Mouse (Mus musculus) intestine, embryonic 15.5 days (tissue): ENCODE measurements around the gene Slpi. TPM values are rescaled to one million over a fixed set of nuclear protein-coding genes. Genes with fewer than 3 reads are reported as not detected.
"Not testable (repeated sequence)": the region's sequence is repeated elsewhere in the genome, so short reads cannot be mapped to it uniquely, and the experiment has no call there.

Experiments used
- ATAC-seq: fragments of 200-750 bp; cut with Nextera tagmentation; 2 replicates; pipeline ENCODE4 v1.8.0; 2017; ENCODE audit warnings: moderate TSS enrichment, moderate library complexity
- H3K27ac ChIP-seq: fragments of 300-500 bp; sonication (generic); 2 replicates; pipeline ENCODE4 v1.5.1; 2015; ENCODE audit warnings: mild to moderate bottlenecking, inconsistent platforms
- H3K27me3 ChIP-seq: fragments of 300-500 bp; sonication (generic); replicated peaks from 2 replicates; pipeline ENCODE4 v1.6.1; 2015; ENCODE audit warnings: inconsistent platforms
- H3K36me3 ChIP-seq: fragments of 300-500 bp; sonication (generic); 2 replicates; pipeline ENCODE4 v1.6.1; 2015; ENCODE audit warnings: inconsistent platforms
- H3K4me1 ChIP-seq: fragments of 300-500 bp; sonication (generic); replicated peaks from 2 replicates; pipeline ENCODE4 v1.6.1; 2015; ENCODE audit warnings: inconsistent platforms
- H3K4me2 ChIP-seq: fragments of 300-500 bp; sonication (generic); replicated peaks from 2 replicates; pipeline ENCODE4 v1.6.1; 2015; ENCODE audit warnings: mild to moderate bottlenecking, inconsistent platforms
- H3K4me3 ChIP-seq: fragments of 300-500 bp; sonication (generic); replicated peaks from 2 replicates; pipeline ENCODE4 v1.5.1; 2015; ENCODE audit warnings: inconsistent platforms
- H3K9ac ChIP-seq: fragments of 300-500 bp; sonication (generic); 2 replicates; pipeline ENCODE4 v1.6.1; 2015; ENCODE audit warnings: inconsistent platforms
- H3K9me3 ChIP-seq: fragments of 300-500 bp; sonication (generic); 2 replicates; pipeline ENCODE4 v1.6.1; 2016; ENCODE audit warnings: inconsistent platforms
- WGBS: fragments of 180-500 bp; shearing (Covaris S2); methylation state at CpG from one replicate; pipeline ENCODE4 v1.1.7; 2015; 5-methylcytosine and 5-hydroxymethylcytosine counted together
- polyA plus RNA-seq: library from polyadenylated mRNA; unstranded; fragments of >200 nt; fragmentation: Nextera tagmentation; extraction: Ambion mirVana; gene quantifications from 2 replicates; pipeline ENCODE4 v1.2.1, GENCODE M21; 2015

Gene Slpi
- polyA plus RNA-seq, 1 experiment from 2014 or later = 2.1 TPM

DNA sequence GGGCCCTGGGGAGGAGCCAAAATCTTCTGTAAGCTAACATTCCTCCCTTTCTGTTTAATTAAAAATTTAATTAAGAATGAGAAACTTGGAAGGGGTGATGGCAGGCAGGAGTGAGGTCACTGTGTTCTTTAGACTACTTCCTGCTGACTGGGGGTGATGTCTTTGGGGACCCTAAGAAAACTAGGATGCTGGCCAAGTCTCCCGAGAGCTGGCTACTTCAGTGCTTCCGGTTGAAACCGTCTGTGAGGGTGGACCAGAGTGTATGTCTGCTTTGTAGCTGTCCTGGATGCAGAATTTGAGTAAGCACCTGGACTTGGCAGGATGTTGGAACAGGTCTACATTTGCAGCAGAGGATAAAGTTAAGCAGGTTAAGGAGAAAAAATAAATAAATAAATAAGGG lies 21.9 kb downstream of the Slpi start:
- no peaks in the 10 kb centered on the region for H3K4me1 ChIP-seq
- no peak overlapping the region for H3K4me2 ChIP-seq
- H3K9me3 ChIP-seq = no peaks in the 10 kb centered on the region
- WGBS = 67% methylated on average over 3 of the region's 3 CpGs
- no peak for ATAC-seq
- H3K36me3 ChIP-seq = no peaks in the 10 kb centered on the region
- H3K4me3 ChIP-seq = no peak overlapping the region
- H3K9ac ChIP-seq = no peak overlapping the region
- H3K27me3 ChIP-seq = no peaks in the 10 kb centered on the region
- no peak overlapping the region for H3K27ac ChIP-seq

DNA sequence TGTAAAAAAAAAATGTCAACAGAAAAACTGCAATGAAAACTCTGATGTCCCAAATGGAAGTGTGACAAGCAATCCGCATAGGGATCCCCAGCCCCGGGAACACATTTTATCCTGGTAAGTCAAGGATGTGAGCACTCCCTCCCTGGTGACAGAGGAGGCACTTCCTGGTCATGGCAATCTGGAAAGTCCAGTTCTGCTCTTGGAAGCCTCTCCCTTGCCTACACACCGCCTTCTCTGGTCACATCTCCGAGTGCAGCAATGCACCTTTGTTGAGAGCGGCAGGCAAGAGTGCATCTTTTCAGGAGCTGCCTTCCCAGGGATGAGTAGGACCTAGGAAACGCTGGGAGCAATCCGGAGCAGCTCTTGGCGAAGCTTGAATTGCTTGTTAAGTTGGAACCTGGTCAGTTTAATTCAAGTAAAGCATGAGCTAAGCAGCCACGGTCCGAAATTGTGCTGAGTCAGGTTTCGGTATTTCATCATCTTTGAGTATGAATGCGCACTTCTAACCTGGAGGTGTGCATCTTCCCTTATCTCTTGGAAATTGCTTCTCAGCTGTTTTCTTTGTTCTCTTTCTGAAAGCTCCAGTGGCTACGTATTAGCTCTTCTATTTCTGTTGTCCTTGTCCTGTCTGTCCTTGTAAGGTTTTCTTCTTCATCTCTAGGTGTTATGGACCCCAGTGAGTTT lies 27.8 kb downstream of the Slpi start:
- no peaks in the 10 kb centered on the region for H3K36me3 ChIP-seq
- no peaks in the 10 kb centered on the region for H3K9me3 ChIP-seq
- H3K4me1 ChIP-seq = no peaks in the 10 kb centered on the region
- no peak overlapping the region for H3K9ac ChIP-seq
- no peak overlapping the region for H3K4me2 ChIP-seq
- no peak overlapping the region for H3K4me3 ChIP-seq
- 34% methylated on average over 13 of the region's 13 CpGs for WGBS
- no peak overlapping the region for H3K27ac ChIP-seq
- ATAC-seq = no peak
- no peaks in the 10 kb centered on the region for H3K27me3 ChIP-seq

DNA sequence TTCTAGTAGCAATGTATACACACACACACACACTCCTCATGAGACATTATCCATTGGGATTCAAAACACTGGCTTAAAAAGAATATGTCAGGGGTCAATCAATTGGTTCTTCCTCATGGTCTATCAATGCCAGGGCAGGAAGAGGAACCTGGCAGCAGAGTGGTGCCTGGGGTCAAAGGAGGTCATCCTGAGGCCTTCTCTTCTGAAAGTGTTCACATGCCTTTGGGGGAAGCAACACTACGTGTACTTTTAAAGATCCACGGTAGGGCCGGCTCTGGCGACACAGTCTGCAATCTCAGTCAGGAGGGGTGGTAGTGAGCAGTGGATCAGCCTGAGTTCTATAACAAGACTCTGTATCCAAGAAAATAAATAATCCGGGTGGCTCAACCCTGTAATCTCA lies 29.2 kb downstream of the Slpi start:
- H3K9ac ChIP-seq = no peak overlapping the region
- WGBS = 73% methylated on average over 5 of the region's 5 CpGs

DNA sequence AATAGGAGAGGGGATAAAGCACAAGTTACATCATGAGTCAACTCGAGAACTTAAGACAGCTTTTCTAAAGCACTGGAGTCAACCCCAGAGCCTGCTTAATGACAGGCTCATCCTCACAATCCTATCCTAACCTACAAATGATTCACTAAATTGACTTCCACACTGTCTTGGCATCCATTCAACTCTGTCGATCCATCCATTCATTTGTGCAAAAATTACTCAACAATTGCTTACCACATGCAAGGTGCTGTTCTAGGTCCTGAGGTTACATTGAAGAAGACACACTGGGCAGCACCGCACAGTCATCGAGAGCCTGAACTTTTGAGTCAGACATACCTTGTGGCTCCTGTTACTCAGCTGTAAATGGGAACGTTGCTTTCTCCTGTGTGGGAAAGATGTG lies 29.9 kb downstream of the Slpi start:
- no peak overlapping the region for H3K9ac ChIP-seq
- H3K9me3 ChIP-seq = no peaks in the 10 kb centered on the region
- 83% methylated on average over 5 of the region's 5 CpGs for WGBS
- no peak overlapping the region for H3K27ac ChIP-seq
- no peak overlapping the region for H3K4me2 ChIP-seq
- ATAC-seq = no peak
- no peaks in the 10 kb centered on the region for H3K4me1 ChIP-seq
- no peaks in the 10 kb centered on the region for H3K36me3 ChIP-seq
- no peaks in the 10 kb centered on the region; the same call in 1 of the 2 replicates for H3K27me3 ChIP-seq
- no peak overlapping the region for H3K4me3 ChIP-seq

More for the DNA sequence above, 29.2 kb downstream of the Slpi start:
- Histone ChIP-seq H3K36me3 (no peaks in the 10 kb centered on the region), H3K9me3 (no peaks in the 10 kb centered on the region), H3K4me1 (no peaks in the 10 kb centered on the region), H3K27me3 (no peaks in the 10 kb centered on the region; the same call in 1 of the 2 replicates), H3K27ac (no peak overlapping the region), H3K4me3 (no peak overlapping the region), H3K4me2 (no peak overlapping the region)
- no peak for ATAC-seq

DNA sequence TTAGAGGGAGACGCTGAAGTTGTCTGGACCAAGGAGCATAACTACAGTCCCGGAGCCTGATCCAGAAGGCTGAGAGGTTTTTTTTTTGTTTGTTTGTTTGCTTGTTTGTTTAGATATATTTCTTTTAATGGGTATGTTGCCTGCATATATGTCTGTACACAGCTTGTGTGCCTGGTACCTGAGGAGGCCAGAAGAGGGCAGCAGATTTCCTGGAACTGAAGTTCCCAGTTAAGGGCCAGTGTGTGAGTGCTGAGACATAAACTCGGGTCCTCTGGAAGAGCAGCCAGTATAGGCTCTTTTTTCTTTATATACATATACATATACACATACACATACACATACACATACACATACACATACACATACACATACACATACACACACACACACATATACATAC lies 30.5 kb downstream of the Slpi start:
- H3K9ac ChIP-seq = no peak overlapping the region
- no peak overlapping the region for H3K4me2 ChIP-seq
- WGBS = 76% methylated on average over 3 of the region's 3 CpGs
- H3K9me3 ChIP-seq = no peaks in the 10 kb centered on the region
- no peaks in the 10 kb centered on the region for H3K4me1 ChIP-seq
- no peak for ATAC-seq
- H3K27ac ChIP-seq = no peak overlapping the region
- no peaks in the 10 kb centered on the region; the same call in 1 of the 2 replicates for H3K27me3 ChIP-seq
- H3K4me3 ChIP-seq = no peak overlapping the region
- no peaks in the 10 kb centered on the region for H3K36me3 ChIP-seq

DNA sequence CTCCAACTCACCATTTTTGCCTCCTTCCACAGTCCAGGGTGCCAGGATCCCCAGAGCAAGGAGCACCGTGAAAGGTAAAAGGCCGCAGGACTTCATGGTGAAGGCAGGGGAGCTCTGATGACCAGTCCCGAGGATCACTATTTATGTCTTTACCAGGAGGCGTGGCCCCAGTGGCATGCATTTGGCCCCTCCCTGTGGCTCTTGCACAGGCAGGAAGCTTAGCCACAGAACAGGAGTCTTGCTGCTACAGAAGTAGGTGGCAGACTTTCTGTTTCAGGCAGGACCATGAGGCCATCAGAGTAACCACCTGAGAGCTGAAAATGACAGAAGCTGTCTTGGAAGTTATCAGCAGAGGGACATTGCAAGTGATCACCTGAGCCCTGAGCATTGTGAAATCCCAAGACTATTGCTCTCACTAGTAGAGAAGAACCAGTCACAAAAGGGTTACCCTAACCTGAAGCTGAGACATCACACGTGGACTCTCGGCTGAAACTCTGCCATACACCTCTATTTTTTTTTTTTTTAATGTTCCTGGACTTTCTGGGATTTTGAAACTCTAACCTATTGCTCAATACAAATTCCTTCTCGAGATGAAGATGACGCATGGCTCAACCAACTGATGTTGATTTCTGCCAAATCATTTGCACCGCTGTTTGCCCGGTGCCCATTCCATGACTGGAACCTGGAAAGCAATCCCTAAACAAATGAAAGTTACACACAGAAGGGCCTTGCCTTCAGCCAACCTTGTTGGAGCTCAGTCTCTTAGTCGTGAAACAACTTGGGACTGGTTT lies 32.5 kb downstream of the Slpi start:
- no peaks in the 10 kb centered on the region; the same call in 1 of the 2 replicates for H3K27me3 ChIP-seq
- 68% methylated on average over 11 of the region's 11 CpGs for WGBS
- no peak overlapping the region for H3K4me2 ChIP-seq
- no peak for ATAC-seq
- no peaks in the 10 kb centered on the region for H3K9me3 ChIP-seq
- H3K36me3 ChIP-seq = no peaks in the 10 kb centered on the region
- no peak overlapping the region for H3K9ac ChIP-seq
- H3K27ac ChIP-seq = no peak overlapping the region
- H3K4me1 ChIP-seq = no peaks in the 10 kb centered on the region
- H3K4me3 ChIP-seq = no peak overlapping the region

DNA sequence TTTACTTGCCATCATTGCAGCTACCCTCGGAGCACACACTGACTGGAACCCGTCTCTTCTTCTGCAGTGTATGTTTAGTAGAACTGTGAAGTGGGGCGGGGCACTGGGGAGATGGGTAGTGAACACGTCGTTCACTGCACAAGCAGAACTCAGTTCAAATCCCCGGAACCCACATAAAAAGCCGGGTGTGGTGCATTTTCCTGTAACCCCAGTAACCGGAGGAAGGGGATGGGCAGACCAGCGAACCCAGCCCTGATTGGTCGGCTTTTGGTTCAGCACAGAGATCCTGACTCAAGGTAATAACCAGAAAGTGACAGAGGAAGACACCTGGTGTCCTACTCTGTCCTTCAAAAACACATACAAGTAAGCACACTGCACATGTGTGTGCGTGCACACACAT lies 35.5 kb downstream of the Slpi start:
- Histone ChIP-seq H3K4me3 (no peak overlapping the region), H3K9ac (no peak overlapping the region), H3K27me3 (no peaks in the 10 kb centered on the region; the same call in 1 of the 2 replicates), H3K9me3 (no peaks in the 10 kb centered on the region), H3K4me1 (no peaks in the 10 kb centered on the region), H3K36me3 (no peaks in the 10 kb centered on the region), H3K27ac (no peak overlapping the region), H3K4me2 (no peak overlapping the region)
- no peak for ATAC-seq
- 87% methylated on average over 11 of the region's 11 CpGs for WGBS

DNA sequence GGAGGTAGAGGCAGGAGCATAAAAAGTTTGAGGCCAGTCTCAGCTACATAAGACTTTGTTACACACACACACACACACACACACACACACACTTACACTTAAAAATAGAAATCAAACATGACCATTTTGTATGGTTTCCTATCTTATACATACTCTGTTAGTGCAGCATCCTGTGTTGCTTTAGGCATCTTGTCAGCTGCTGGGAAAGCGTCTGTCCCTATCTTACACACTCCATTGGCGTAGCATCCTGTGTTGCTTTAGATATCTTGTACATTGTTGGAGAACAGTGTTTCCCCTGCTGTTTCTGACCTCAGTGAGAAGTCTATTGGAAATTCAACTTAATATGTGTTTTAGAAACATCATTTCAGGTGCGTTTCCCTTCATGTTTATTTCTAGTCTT lies 36.2 kb downstream of the Slpi start:
- H3K4me1 ChIP-seq = no peaks in the 10 kb centered on the region
- H3K4me3 ChIP-seq = no peak overlapping the region
- ATAC-seq = no peak
- no peak overlapping the region for H3K9ac ChIP-seq
- H3K27ac ChIP-seq = no peak overlapping the region
- no peaks in the 10 kb centered on the region for H3K36me3 ChIP-seq
- no peaks in the 10 kb centered on the region; the same call in 1 of the 2 replicates for H3K27me3 ChIP-seq
- 85% methylated on average over 3 of the region's 3 CpGs for WGBS
- no peak overlapping the region for H3K4me2 ChIP-seq
- no peaks in the 10 kb centered on the region for H3K9me3 ChIP-seq

DNA sequence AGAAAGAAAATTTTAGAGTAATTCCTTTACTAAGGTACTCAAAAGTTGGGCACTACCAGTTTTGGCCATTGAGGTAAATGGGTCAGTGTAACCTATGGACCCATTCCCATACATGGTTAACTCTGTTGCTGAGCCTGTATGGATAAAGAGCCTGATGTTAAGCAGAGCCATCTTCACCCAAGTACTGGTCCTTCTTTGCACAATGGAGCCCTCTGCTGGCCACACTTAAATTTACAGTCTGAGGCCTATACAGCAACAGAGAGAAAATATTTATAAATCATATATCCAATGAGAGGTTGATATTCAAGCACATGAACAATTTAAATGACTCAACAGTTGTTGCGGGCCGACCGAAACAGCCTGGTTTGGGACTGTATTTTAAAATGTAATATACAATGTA lies 39.9 kb downstream of the Slpi start:
- no peak overlapping the region for H3K4me3 ChIP-seq
- no peak overlapping the region for H3K4me2 ChIP-seq
- H3K27ac ChIP-seq = no peak overlapping the region
- no peaks in the 10 kb centered on the region for H3K9me3 ChIP-seq
- H3K4me1 ChIP-seq = no peaks in the 10 kb centered on the region
- no peak overlapping the region for H3K9ac ChIP-seq
- no peaks in the 10 kb centered on the region for H3K27me3 ChIP-seq
- WGBS = 96% methylated on average over 3 of the region's 3 CpGs
- H3K36me3 ChIP-seq = no peaks in the 10 kb centered on the region
- ATAC-seq = no peak

DNA sequence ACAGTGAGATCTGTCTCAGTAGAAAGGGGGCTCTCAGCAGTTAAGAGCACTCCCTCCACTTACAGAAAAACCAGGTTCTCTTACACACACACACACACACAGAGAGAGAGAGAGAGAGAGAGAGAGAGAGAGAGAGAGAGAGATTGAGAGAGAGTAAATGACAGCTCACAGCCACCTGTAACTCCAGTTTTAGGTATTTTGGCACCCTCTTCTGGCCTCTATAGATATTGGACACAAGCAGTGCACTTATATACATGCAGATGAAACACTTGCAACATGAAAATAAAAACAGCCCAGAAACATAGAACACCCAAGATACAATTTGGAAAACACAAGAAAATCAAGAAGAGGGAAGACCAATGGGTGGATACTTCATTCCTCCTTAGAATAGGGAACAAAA lies 41.2 kb downstream of the Slpi start:
- ATAC-seq, H3K9me3 ChIP-seq, H3K27ac ChIP-seq, H3K4me3 ChIP-seq, H3K9ac ChIP-seq, H3K27me3 ChIP-seq, H3K4me2 ChIP-seq, H3K36me3 ChIP-seq, H3K4me1 ChIP-seq: not testable (repeated sequence)

DNA sequence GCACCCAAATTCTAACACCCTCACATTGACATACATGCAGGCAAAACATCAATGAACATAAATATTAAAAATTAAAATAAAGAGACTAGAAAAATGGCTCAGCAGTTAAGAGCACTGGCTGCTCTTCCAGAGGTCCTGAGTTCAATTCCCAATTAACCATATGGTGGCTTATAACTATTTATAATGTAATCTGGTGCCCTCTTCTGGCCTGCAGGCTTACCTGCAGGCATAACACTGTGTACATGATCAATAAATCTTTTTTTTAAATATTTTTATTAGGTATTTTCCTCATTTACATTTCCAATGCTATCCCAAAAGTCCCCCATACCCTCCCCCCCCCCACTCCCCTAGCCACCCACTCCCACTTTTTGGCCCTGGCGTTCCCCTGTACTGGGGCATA lies 45.2 kb downstream of the Slpi start:
- not testable (repeated sequence) for H3K4me2 ChIP-seq, H3K27ac ChIP-seq, H3K4me1 ChIP-seq, H3K9me3 ChIP-seq, H3K36me3 ChIP-seq, H3K9ac ChIP-seq, ATAC-seq, H3K4me3 ChIP-seq, H3K27me3 ChIP-seq
- 69% methylated on average over 1 of the region's 1 CpGs for WGBS

DNA sequence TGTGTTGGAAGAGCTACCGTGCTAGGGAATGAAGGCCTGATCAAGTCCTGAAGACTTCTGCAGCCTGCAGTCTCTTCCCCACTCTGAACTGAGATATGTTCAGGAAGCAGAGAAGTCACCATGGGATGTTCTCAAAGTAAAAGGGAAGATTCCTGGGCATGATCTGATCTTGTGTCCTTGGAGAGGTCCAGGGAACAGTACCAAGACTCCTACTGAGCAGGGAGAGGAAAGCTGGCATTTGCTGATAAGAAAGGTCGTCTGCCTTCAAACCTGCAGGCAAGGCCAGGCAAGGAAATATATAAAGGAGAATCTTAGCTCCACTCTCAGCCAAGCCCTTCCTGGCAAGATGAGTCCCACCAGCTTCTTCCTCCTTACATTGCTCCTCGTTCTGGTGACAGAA lies 56.5 kb downstream of the Slpi start, which contains the start of gene Svs5:
Gene Svs5 (plus strand): TSS at position 301 of the 400 bp plus-strand sequence.
- H3K36me3 ChIP-seq, ATAC-seq, H3K4me3 ChIP-seq, H3K9ac ChIP-seq, H3K4me1 ChIP-seq, H3K9me3 ChIP-seq, H3K27ac ChIP-seq, H3K4me2 ChIP-seq, H3K27me3 ChIP-seq: not testable (repeated sequence)
- 61% methylated on average over 3 of the region's 3 CpGs for WGBS

DNA sequence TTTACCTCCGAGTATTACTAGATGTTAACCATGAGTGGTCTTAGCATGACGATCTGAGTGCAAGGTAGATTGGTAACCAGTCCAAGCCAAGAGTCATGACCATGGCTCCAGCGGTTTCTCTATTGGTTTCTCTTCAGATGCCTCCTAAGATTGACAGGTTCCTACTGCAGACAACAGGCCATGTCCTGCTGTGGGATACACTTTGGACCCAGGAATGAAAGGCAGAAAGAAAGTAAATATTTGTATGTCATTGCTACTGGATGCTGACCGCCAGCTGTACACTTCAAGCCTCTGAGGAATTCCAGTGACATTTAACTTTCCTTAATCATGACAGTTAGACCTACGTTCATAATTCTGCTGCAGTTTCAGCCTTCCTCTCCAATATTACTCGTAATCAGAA lies 67.9 kb downstream of the Slpi start:
- WGBS = 82% methylated on average over 6 of the region's 6 CpGs
- Histone ChIP-seq H3K9me3 (no peaks in the 10 kb centered on the region), H3K4me3 (no peak overlapping the region), H3K27ac (no peak overlapping the region), H3K36me3 (no peaks in the 10 kb centered on the region), H3K9ac (no peak overlapping the region), H3K4me2 (no peak overlapping the region), H3K27me3 (no peaks in the 10 kb centered on the region), H3K4me1 (no peaks in the 10 kb centered on the region)
- no peak for ATAC-seq
